Mouse (Mus musculus) thymus, postnatal 4 days (tissue): ENCODE measurements around the gene Dmd.
A peak's percentile ranks its signal among the peaks of the same experiment; 100 is the strongest.

Experiments used
- DNase-seq: peaks from one replicate; pipeline ENCODE4 v3.0.0; 2021

The Dmd gene

GRCm38 (mm10) chrX:84436556-84436955 lies 1487.9 kb downstream of the Dmd start:
- no peak for DNase-seq

GRCm38 (mm10) chrX:84442996-84443395 lies 1494.3 kb downstream of the Dmd start:
- DNase-seq: no peak

DNA sequence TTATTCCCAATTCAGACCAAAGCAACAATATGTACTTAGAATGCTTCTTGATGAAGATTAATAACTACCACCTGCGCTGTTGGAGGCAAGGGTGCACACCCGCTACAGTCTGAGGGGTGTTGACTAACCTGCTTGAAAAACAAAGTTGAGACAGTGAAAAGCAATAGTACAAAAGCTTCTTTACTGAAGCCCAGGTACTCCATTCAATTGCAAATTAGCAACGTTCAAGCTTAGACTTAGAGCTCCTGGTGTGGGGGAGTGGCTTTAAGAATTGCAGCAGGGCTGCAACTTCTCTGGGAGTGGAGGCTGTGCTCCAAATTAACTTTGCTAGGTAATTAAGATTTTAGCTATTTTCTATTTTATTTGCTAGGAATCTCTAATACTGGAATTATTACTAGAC lies 1495.3 kb downstream of the Dmd start:
- no peak for DNase-seq

DNA sequence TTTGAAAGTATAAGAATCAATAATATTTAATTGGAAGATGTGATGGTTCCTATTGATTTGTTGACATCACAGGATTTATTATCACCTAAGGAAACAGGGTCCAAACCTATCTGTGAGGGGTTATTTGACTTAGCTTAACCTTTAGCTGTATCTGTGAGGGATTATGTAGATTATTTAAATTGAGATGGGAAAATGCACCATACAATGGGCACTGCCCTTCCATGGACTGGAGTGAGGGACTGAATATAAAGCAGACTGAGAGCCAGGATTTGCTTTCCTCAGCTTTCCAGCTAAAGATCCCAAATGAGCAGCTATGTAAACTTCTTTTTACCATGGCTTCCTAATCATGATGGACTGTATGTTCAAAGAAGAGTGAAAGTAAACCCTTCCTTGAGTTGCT lies 1496.0 kb downstream of the Dmd start:
- no peak for DNase-seq

DNA sequence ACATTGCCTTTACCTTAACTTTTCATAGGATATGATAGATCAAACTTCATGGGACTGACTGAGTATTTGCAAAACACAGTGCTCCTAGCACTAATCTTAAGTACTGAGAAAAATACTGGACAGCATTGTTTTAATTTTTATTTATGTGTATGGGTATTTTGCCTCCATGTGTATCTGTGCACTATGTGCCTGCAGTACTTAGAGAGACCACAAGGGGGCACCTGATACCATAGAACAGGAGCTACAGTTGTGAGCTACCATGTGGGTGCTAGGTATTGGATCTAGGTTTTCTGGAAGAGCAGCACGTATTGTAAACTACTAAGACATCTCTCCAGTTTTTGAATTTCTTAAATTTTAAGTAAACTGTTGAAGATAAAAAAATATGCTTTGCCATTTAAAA lies 1505.8 kb downstream of the Dmd start:
- peak; percentile 45 for DNase-seq

DNA sequence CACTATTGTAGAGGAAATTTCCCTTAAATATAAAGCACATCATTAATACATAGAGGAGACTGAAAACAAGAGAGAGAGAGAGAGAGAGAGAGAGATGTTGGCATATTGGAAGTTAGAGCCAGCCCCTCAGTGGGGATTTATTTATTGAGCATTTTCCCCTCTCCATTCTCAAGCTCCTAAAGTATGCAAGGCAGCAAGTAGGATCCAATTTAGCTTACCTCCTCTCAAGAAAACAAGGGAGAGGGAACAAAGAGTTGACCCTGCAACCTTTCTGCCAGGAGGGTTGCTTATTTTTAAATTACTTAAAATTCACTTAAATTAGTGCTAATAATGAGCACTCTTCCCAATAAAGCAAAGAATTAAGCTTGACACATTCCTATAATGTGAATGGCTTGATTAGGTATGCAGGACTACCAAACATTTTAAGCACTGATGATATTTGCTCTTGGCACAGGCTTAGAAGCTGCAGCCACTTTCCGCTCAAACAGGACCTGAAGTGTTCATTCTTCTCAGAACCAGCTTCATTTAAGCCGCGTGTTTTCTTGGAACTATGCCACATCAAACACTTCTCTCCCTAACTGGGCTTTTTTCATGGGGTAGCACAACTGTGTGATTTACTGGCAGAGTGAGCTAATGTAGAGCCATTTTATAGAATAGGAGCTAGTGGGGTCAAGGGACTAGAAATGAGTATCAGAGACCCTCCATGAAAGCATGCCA lies 1566.1 kb downstream of the Dmd start:
- DNase-seq: no peak

GRCm38 (mm10) chrX:84551995-84552394 lies 1603.3 kb downstream of the Dmd start:
- DNase-seq: no peak

DNA sequence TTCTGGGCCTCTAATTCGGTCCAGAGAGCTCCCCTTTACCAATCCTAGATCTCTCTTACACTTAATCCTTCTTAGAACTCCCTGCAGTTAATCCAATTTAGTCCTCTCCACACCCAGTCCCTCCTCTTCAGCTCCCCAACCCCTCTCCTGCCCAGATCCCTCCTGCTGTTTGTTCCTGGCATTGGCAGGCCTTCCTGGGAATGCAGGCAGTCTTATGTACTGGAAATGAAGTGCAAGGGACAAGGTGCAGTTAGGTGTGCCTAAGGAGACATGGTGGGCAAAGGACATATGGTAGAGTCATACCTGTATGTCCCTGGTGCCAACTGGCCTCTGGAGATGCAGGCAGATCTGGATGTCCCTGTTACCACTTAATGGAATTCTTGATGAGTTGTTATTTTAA lies 1604.8 kb downstream of the Dmd start:
- no peak for DNase-seq

DNA sequence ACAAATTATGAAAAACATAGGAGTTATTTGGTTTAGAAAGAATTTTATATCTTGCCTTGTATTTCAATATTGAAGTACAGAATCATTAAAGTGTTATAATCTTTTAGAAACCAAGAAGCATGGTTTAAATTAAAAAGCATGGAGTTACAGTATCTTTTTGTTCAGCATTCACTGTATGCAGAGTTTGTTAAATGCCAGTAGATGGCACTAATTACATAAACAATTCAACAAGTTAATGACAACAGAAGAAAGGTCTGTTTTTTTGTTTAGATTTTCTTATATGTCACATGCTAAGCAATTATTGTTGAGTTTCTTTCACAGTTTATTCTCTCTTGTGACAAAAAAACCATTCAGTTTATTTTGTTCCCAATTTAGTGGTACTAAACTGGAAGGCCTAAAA lies 1649.8 kb downstream of the Dmd start:
- no peak for DNase-seq

- no peak for DNase-seq
Observed at GRCm38 (mm10) chrX:84640446-84640845, 1691.8 kb downstream of the Dmd start.

DNA sequence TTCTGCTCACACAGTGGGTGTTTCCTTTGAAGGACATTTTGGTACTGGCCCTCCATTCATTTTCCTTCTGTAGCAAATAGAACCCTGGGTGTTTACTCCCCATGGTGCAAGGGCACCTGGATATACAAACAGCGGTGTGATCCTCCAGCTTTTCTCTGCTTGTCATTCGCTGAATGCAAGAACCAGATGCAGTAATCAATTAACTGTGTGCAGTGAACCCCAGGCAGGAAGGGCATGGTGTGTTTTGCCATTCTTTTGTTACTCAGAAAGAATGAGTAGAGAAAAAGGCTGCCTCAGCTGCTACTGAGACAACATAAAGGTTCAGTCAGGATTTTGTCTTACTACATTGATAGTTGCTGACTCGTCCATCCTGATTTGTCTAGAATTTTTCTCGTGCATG lies 1799.0 kb downstream of the Dmd start:
- no peak for DNase-seq

DNA sequence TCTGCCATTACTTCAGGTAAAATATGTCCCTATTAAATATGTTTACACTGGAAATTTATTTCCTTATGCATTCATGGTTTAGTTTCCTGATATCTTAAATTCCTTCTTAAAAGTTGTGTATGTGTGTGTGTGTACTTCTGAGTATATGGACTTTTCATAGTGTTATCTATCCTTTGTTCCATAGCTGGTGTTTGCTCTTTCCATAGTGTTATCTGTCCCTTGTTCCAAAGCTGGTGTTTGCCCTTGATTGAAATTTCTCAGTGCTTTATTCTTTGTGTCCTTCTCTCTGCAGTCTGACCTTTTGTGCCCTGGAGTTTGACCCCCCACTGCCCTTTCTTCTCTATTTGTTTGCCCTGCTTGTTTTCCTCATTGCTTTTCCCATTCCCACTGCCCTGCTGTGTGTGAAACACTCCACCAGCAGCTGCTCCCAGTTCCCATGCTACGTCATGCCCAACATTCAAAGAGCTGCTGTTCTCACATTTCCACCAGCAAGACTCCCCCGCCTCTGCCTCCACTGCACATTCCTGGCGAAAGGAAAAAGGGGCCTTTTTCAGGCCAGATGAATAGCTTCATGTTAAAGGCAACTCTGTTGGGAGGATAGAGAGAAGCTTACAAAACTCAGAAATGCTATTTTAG lies 1911.5 kb downstream of the Dmd start:
- DNase-seq: no peak

- no peak for DNase-seq
Observed at GRCm38 (mm10) chrX:84873090-84873489, 1924.4 kb downstream of the Dmd start.

DNA sequence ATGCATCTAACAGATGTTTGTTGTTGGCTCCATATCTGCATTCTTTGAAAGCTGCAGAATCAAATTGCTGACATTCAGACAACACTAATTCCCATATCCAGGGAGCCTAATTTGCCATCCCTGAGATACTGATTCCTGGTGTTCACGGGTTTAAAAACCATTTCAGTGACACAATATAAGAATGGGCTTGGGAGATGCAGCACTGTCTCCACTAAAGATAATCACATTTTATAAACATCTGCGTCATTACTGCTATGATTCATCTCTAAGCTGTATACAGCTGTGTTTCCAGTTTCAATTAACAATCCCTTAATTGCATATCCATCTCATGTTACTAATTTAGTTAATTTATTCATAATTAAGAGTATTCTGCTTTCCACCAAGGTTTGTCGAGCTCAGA lies 1929.5 kb downstream of the Dmd start:
- DNase-seq: no peak

- DNase-seq: no peak
Observed at GRCm38 (mm10) chrX:84932715-84933473, 1984.2 kb downstream of the Dmd start.

DNA sequence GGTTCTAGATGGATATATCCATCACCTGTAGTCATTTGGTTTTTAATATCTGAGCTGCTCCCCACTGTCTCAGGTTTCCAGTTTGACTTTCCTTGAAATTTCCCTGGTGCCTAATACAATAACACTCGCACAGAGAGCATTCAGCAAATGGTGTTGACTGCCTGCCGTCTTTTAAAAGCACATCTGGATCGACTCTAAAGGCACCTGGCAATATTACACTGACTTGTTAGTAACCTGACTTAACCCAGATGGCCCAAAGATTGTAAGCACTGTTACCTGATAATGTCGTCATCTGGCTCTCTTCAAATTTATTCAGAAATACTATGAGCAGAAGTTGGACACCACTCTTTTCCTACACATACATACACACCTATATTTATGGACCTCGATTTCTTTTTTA lies 2011.9 kb downstream of the Dmd start:
- no peak for DNase-seq

GRCm38 (mm10) chrX:84960972-84961371 lies 2012.3 kb downstream of the Dmd start:
- DNase-seq: no peak

- DNase-seq: no peak
Observed at GRCm38 (mm10) chrX:85008304-85008703, 2059.6 kb downstream of the Dmd start.

DNA sequence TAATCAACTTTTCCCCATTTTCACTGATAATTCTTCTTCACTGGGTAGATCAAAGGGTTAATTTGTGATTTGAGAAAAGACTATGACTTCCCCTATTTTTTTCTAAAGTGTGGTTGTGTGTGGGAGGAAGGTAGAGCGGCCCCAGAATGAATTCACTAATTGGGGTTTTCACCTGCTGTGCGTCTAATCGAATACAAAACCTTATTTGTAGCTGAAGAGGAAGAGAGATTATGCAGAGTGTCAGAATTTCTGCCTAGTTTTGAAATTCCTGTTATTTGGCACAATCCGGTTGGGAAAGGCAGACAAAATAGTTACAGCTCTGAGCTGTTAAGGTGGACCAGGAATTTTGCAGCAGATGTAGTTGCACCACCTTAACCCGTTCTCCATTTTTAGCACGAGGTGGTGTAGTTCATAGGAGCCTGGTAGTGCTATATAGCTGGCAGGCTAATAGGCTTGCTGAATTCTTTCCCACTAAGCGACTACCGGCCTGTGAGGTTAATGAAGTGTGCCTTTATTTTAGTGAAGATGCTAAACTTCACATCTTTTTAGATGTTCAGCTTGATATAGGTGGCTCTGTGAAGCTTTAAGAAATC lies 2092.9 kb downstream of the Dmd start:
- no peak for DNase-seq

DNA sequence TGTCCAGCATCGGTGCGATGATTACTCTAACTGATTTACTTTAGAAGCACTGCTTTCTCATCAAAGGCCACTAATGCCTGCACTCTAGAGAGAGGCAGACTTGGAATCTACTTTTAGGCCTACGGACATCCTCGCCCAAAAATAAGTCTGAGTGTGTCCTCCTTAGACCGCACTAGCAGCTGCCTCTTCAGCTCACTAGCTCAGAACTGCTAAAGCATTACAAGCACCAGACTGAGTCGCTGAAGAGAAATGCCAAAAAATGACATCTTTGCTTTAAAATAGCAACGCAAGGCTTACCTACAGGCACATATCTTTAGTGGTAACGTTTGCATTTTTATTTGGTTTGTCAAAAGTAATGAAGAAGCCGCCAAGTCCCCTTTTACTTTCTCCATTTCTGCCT lies 2098.0 kb downstream of the Dmd start:
- no peak for DNase-seq

- peak; percentile 38 for DNase-seq
Observed at GRCm38 (mm10) chrX:85048141-85049110, 2099.8 kb downstream of the Dmd start.

GRCm38 (mm10) chrX:85049593-85049992 lies 2100.9 kb downstream of the Dmd start:
- DNase-seq: no peak

- no peak for DNase-seq
Observed at GRCm38 (mm10) chrX:85073602-85074001, 2124.9 kb downstream of the Dmd start.
